Mouse (Mus musculus): ENCODE measurements around the gene Zfp740.

DNA sequence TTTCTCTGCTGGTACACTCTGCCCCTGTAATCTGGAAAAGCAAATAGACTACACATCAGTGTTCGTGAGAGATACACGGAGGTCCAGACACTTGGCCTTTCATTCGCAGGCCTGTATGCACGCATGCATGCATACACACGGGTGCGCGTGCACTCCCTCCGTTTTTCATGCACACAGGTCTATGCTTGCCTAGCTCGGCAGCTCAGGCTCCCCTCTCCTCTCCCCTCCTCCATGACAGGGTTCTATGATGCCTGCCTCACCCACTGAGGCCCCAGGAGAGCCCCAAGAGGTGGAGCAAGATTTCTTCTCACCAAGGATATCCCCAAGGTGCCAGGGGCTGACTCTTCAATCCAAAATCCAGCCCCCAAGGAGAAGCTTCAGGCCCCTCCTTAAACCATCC, 46.9 kb downstream of the Zfp740 start:
- TF ChIP-seq CTCF (IDR thresholded peaks at IDR 0.05; ENCODE audit: low read depth) (no peak), EP300 (IDR thresholded peaks at IDR 0.05; ENCODE audit: low read depth) (no peak)
